Mouse (Mus musculus): ENCODE results near the gene Maml1. TPM values are rescaled to one million over a fixed set of nuclear protein-coding genes. Genes with fewer than 3 reads are reported as not detected.

Maml1 gene
- total and polyA plus RNA-seq, 3 experiments = 6.1 to 44.8 (median 17.8) TPM

DNA sequence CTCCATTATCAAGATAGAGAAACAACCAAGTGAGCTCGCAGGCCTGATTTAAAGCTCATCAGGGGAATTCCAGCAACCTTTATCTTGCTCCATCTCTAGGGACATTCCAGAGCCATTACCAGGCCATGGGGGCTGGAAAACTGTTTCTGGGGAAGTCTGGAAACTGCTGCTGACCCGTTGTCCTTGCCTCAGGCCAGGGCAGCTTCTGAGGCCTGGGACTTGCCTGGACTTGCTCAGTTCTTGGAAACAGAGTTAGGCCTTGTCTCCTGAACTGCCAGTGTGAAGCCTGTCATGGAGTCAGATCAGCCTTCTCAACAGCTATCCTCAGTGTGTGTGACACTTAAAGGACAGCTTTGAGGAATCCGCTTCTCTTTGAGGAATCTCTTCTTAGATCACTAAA lies 39.9 kb downstream of the Maml1 start:
- DNase-seq (ENCODE audit: low spot score) = no peak
- Histone ChIP-seq H3K36me3 (replicated peaks) (peaks cover 29% of the 10 kb centered on the region), H3K4me3 (ENCODE audit: low read depth, low read length) (no peak overlapping the region), H3K9me3 (replicated peaks) (no peaks in the 10 kb centered on the region), H3K4me1 (ENCODE audit: insufficient read depth, low read depth, low read length) (peaks cover 25% of the 10 kb centered on the region), H3K27me3 (ENCODE audit: insufficient read depth, low read length) (no peaks in the 10 kb centered on the region; the same call in 1 of the 2 replicates)
- ATAC-seq (ENCODE audit: extremely low read depth, insufficient number of reproducible peaks, low FRiP score, poor library complexity, severe bottlenecking) = no peak
- no peak for TF ChIP-seq TAL1 (conservative IDR thresholded peaks at IDR 0.05; ENCODE audit: low read depth, low read length)
- no peak for TF ChIP-seq CTCF (IDR thresholded peaks at IDR 0.05; ENCODE audit: low read depth, low read length)
- no peak for TF ChIP-seq GATA1 (IDR thresholded peaks at IDR 0.05; ENCODE audit: borderline replicate concordance, low read length)
- no peak for TF ChIP-seq POLR2AphosphoS5 (IDR thresholded peaks at IDR 0.05; ENCODE audit: insufficient replicate concordance, low read depth, low read length)
- TF ChIP-seq GATA2 (IDR thresholded peaks at IDR 0.05; ENCODE audit: borderline replicate concordance, low read depth, low read length) = no peak

DNA sequence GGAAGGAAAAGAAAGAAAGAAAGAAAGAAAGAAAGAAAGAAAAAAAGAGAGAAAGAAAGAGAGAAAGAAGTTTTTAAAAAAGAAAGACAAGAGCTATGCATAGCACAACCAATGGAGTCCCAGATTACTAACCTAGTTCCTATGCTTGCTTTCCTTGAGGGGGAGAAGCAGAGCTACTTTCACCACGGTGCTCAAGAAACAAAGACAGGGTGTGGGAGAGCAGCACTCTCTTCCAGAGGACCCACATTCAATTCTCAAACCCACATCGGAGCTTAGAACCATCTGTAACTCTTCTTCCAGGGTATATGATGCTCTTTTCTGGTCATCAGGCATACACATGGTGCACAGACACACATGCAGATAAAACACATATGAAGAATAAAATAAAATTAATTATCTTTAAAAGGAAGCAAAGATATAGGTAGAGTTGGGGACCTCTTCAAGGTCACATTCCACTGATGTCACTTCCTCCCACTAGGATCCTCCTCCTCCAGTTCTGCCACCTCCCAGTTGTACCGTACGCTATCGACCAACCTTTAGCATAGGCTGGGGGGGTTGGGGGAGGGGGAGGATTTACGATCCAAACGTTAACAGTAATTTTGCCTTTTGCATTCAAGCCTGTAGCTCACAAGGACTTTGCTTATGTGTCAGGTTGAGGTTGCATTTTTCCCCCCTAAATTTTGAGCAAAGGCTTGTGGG lies 43.5 kb downstream of the Maml1 start:
- peaks cover 15% of the 10 kb centered on the region for H3K4me1 ChIP-seq (ENCODE audit: insufficient read depth, low read depth, low read length)
- no peak for TF ChIP-seq TAL1 (conservative IDR thresholded peaks at IDR 0.05; ENCODE audit: low read depth, low read length)
- H3K4me3 ChIP-seq (ENCODE audit: low read depth, low read length) = no peak overlapping the region
- H3K27me3 ChIP-seq (ENCODE audit: insufficient read depth, low read length) = no peaks in the 10 kb centered on the region; the same call in 1 of the 2 replicates
- DNase-seq (ENCODE audit: low spot score) (no peak), ATAC-seq (ENCODE audit: extremely low read depth, insufficient number of reproducible peaks, low FRiP score, poor library complexity, severe bottlenecking) (no peak)
- no peaks in the 10 kb centered on the region for H3K36me3 ChIP-seq (replicated peaks)
- H3K9me3 ChIP-seq (replicated peaks) = no peaks in the 10 kb centered on the region

DNA sequence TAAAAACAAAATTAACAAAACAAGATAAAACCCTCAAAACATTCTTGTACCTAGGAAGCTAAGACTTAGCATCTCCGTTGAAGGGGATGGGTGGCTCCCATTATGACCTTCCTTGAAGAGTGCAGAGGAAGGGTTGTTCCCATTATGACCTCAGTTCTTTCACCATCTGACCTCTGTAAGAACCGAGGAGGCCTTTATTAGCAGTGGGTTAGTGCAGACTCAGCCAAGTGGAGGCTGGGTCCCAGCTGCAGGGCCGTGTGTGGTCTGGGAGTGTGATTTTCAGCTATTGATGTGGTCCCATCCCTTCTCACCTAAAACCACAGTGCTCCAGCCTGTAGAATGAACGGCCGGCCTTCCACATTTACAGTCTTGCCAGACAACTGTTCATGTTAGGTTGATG lies 46.8 kb downstream of the Maml1 start:
- no peak for ATAC-seq (ENCODE audit: extremely low read depth, insufficient number of reproducible peaks, low FRiP score, poor library complexity, severe bottlenecking)
- no peak for DNase-seq (ENCODE audit: low spot score)

DNA sequence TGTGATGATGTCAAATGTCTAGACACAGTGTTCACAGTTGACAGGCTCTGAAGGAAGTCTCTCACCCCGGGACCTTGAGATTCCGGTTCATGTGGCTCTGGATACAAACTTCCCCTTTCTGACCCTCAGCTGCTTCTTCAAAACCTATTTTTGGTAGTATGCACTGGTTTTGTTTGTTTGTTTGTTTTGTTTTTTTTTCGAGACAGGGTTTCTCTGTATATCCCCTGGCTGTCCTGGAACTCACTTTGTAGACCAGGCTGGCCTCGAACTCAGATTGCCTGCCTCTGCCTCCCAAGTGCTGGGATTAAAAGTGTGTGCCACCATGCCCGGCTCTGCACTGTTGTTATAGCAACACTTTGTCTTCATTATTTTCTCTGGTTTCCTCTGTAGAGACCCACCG lies 48.2 kb downstream of the Maml1 start:
- Histone ChIP-seq H3K9me3 (replicated peaks) (no peaks in the 10 kb centered on the region), H3K4me1 (ENCODE audit: insufficient read depth, low read depth, low read length) (peaks cover 6% of the 10 kb centered on the region; the same call in 1 of the 2 replicates), H3K27me3 (ENCODE audit: insufficient read depth, low read length) (no peaks in the 10 kb centered on the region; the same call in 1 of the 2 replicates), H3K4me3 (ENCODE audit: low read depth, low read length) (no peak overlapping the region), H3K36me3 (replicated peaks) (no peaks in the 10 kb centered on the region)
- no peak for ATAC-seq (ENCODE audit: extremely low read depth, insufficient number of reproducible peaks, low FRiP score, poor library complexity, severe bottlenecking)
- no peak for TF ChIP-seq TAL1 (conservative IDR thresholded peaks at IDR 0.05; ENCODE audit: low read depth, low read length)
- TF ChIP-seq GATA1 (IDR thresholded peaks at IDR 0.05; ENCODE audit: borderline replicate concordance, low read length) = no peak
- no peak for TF ChIP-seq POLR2AphosphoS5 (IDR thresholded peaks at IDR 0.05; ENCODE audit: insufficient replicate concordance, low read depth, low read length)
- no peak for TF ChIP-seq GATA2 (IDR thresholded peaks at IDR 0.05; ENCODE audit: borderline replicate concordance, low read depth, low read length)
- TF ChIP-seq CTCF (IDR thresholded peaks at IDR 0.05; ENCODE audit: low read depth, low read length) = no peak
- DNase-seq (ENCODE audit: low spot score) = no peak

More for the DNA sequence above, 46.8 kb downstream of the Maml1 start:
- H3K4me3 ChIP-seq (ENCODE audit: low read depth, low read length) = no peak overlapping the region
- H3K27me3 ChIP-seq (ENCODE audit: insufficient read depth, low read length) = no peaks in the 10 kb centered on the region; the same call in 1 of the 2 replicates
- no peaks in the 10 kb centered on the region for H3K9me3 ChIP-seq (replicated peaks)
- no peak for TF ChIP-seq GATA1 (IDR thresholded peaks at IDR 0.05; ENCODE audit: borderline replicate concordance, low read length)
- H3K4me1 ChIP-seq (ENCODE audit: insufficient read depth, low read depth, low read length) = peaks cover 5% of the 10 kb centered on the region; the same call in 1 of the 2 replicates
- H3K36me3 ChIP-seq (replicated peaks) = no peaks in the 10 kb centered on the region

DNA sequence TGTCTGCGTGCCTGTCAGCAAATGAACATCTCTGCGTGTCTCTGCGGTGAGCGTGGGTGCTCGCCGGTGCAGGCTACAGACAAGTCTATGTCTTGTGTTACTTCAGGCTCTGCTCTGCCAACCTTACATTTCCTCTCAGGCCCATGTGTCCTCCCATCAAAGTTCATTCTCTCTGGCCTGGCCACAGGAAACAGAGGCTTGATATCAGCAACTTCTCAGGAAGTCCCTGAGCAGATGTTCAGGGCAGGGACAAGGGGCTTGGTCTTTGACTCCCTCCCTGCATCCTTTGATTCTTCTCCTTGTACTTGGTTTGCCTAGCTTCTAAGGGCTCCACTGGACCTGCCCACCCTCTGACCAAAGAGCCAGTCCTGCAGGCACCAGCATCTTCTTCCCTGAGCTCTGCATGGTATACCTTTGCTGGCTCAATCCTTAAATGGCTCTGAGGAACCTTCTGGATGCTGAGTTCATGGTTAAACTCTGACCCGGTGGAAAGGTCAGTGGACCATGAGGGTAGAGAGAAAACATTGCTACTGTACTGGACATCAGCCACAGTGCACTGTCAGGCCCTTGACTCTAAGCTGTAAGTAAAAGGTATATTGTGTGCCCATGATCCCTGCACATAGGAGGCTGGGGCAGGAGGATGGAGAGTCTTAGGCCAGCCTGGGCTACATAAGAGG lies 51.7 kb downstream of the Maml1 start:
- ATAC-seq (ENCODE audit: extremely low read depth, insufficient number of reproducible peaks, low FRiP score, poor library complexity, severe bottlenecking) (no peak), DNase-seq (ENCODE audit: low spot score) (no peak)
- TF ChIP-seq GATA1 (IDR thresholded peaks at IDR 0.05; ENCODE audit: borderline replicate concordance, low read length) = no peak
- no peak for TF ChIP-seq POLR2AphosphoS5 (IDR thresholded peaks at IDR 0.05; ENCODE audit: insufficient replicate concordance, low read depth, low read length)
- no peak for TF ChIP-seq TAL1 (conservative IDR thresholded peaks at IDR 0.05; ENCODE audit: low read depth, low read length)
- no peak for TF ChIP-seq GATA2 (IDR thresholded peaks at IDR 0.05; ENCODE audit: borderline replicate concordance, low read depth, low read length)
- TF ChIP-seq CTCF (IDR thresholded peaks at IDR 0.05; ENCODE audit: low read depth, low read length) = no peak
- Histone ChIP-seq H3K36me3 (replicated peaks) (peaks cover 13% of the 10 kb centered on the region), H3K27me3 (ENCODE audit: insufficient read depth, low read length) (peaks cover 16% of the 10 kb centered on the region), H3K4me1 (ENCODE audit: insufficient read depth, low read depth, low read length) (peaks cover 31% of the 10 kb centered on the region), H3K9me3 (replicated peaks) (no peaks in the 10 kb centered on the region), H3K4me3 (ENCODE audit: low read depth, low read length) (no peak overlapping the region)

DNA sequence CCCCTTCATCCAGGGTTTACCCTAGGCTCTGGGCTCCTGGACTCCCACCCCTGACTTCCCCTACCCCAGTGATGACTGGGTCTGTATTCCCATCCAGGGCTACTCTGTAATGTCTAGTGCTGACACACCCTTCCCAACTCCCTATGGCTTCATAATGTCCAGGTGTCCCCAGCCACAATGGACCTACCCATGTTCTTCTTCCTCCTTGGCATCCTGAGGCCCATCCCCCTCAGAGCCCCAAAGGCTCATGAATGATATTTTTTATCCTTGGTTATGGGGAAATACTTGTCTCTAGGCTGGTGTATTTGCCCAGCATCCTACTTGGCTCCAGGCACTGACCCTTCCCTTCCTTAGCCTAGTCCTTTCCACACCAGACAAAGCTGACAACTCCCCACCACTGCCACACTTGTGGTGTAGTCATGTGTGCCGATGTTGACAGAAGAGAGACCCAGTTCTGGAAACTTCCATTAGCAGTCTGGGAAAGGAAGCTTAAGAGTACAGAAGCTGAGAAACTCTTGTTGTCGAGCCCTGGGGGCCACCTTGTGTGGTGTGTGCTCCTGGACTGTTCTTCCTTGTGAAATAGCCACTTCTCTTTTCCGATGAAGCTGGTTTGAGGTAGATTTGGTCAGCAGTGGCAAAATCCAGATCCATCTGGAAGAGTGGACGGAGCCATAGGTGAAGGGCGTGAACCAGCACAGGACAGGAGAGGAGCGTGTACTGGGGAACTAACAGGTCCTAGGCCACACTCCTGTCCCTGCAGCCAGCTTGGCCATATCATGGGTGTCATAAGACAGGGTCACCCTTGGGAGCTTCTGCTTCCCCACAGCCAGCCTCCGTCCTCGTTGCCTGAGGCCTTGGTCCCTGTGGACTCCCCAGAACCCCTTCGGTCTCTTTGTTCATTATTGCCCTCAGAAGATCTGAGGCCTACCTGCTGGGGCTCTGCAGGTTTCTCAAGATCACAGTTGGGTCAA lies 53.0 kb downstream of the Maml1 start:
- H3K9me3 ChIP-seq (replicated peaks) = no peaks in the 10 kb centered on the region
- peaks cover 16% of the 10 kb centered on the region for H3K27me3 ChIP-seq (ENCODE audit: insufficient read depth, low read length)
- TF ChIP-seq CTCF (IDR thresholded peaks at IDR 0.05; ENCODE audit: low read depth, low read length) (no peak), GATA2 (IDR thresholded peaks at IDR 0.05; ENCODE audit: borderline replicate concordance, low read depth, low read length) (no peak), TAL1 (conservative IDR thresholded peaks at IDR 0.05; ENCODE audit: low read depth, low read length) (no peak), POLR2AphosphoS5 (IDR thresholded peaks at IDR 0.05; ENCODE audit: insufficient replicate concordance, low read depth, low read length) (no peak), GATA1 (IDR thresholded peaks at IDR 0.05; ENCODE audit: borderline replicate concordance, low read length) (no peak)
- H3K4me1 ChIP-seq (ENCODE audit: insufficient read depth, low read depth, low read length) = peaks cover 31% of the 10 kb centered on the region
- no peak overlapping the region for H3K4me3 ChIP-seq (ENCODE audit: low read depth, low read length)
- DNase-seq (ENCODE audit: low spot score) = no peak
- H3K36me3 ChIP-seq (replicated peaks) = peaks cover 26% of the 10 kb centered on the region
- no peak for ATAC-seq (ENCODE audit: extremely low read depth, insufficient number of reproducible peaks, low FRiP score, poor library complexity, severe bottlenecking)
